Mouse (Mus musculus): Measurements from ENCODE around the gene Gm47283. TPM values are rescaled to one million over a fixed set of nuclear protein-coding genes. Genes with fewer than 3 reads are reported as not detected.

The Gm47283 gene
- polyA plus RNA-seq, 1 experiment = not detected

Other genes with a start within 250 kb of the Gm47283 start
- not detected in 2 replicates for gene Gm21860, start 29.9 kb upstream of the Gm47283 start, polyA plus RNA-seq (2012; rRNA removed)
- not detected in 2 replicates for gene Gm21748, start 54.4 kb downstream of the Gm47283 start, polyA plus RNA-seq (2012; rRNA removed)